Mouse (Mus musculus): ENCODE data around the gene Filip1. TPM values are rescaled to one million over a fixed set of nuclear protein-coding genes. Genes with fewer than 3 reads are reported as not detected.

The Filip1 gene
- total and polyA plus RNA-seq, 2 experiments from 2014 or later, result 5.9 to 9.2 TPM

- ATAC-seq (no peak), DNase-seq (no peak)
- H3K36me3 ChIP-seq (ENCODE audit: insufficient read depth), result no peaks in the 10 kb centered on the region
- TF ChIP-seq CTCF (IDR thresholded peaks at IDR 0.05; ENCODE audit: low read depth), result no peak
- H3K27me3 ChIP-seq (ENCODE audit: insufficient read depth, low read length), result no peaks in the 10 kb centered on the region
- H3K4me2 ChIP-seq (ENCODE audit: low read depth), result no peak overlapping the region
- H3K27ac ChIP-seq (ENCODE audit: low read depth, low read length), result no peak overlapping the region
- H3K9ac ChIP-seq, result no peak overlapping the region
- H3K9me3 ChIP-seq (ENCODE audit: low read length), result no peaks in the 10 kb centered on the region
- H3K4me1 ChIP-seq (ENCODE audit: insufficient read depth), result no peaks in the 10 kb centered on the region
- 92% methylated on average over 1 of the region's 1 CpGs for WGBS
- no peak overlapping the region for H3K4me3 ChIP-seq (ENCODE audit: low read depth, low read length)
These were observed 120.5 kb downstream of the Filip1 start for GRCm38 (mm10) chr9:79892183-79892582.

GRCm38 (mm10) chr9:79890488-79890887, 122.2 kb downstream of the Filip1 start:
- no peak for TF ChIP-seq CTCF (IDR thresholded peaks at IDR 0.05; ENCODE audit: low read depth)
- ATAC-seq, result no peak
- DNase-seq, result no peak
- Histone ChIP-seq H3K4me3 (ENCODE audit: low read depth, low read length) (no peak overlapping the region), H3K4me1 (ENCODE audit: insufficient read depth) (no peaks in the 10 kb centered on the region), H3K27me3 (ENCODE audit: insufficient read depth, low read length) (no peaks in the 10 kb centered on the region), H3K9me3 (ENCODE audit: low read length) (no peaks in the 10 kb centered on the region), H3K4me2 (ENCODE audit: low read depth) (no peak overlapping the region), H3K27ac (ENCODE audit: low read depth, low read length) (no peak overlapping the region), H3K36me3 (ENCODE audit: insufficient read depth) (no peaks in the 10 kb centered on the region), H3K9ac (no peak overlapping the region)
- WGBS, result 6% methylated on average over 4 of the region's 4 CpGs

- no peaks in the 10 kb centered on the region for H3K4me1 ChIP-seq (ENCODE audit: insufficient read depth)
- 88% methylated on average over 6 of the region's 6 CpGs for WGBS
- H3K4me2 ChIP-seq (ENCODE audit: low read depth), result no peak overlapping the region
- H3K27ac ChIP-seq (ENCODE audit: low read depth, low read length), result no peak overlapping the region
- H3K9me3 ChIP-seq (ENCODE audit: low read length), result no peaks in the 10 kb centered on the region
- no peaks in the 10 kb centered on the region for H3K27me3 ChIP-seq (ENCODE audit: insufficient read depth, low read length)
- peak; percentile 22; the same call in 1 of the 2 replicates for TF ChIP-seq CTCF (IDR thresholded peaks at IDR 0.05; ENCODE audit: low read depth)
- no peak overlapping the region for H3K9ac ChIP-seq
- ATAC-seq (peak; percentile 19; the same call in 1 of the 2 replicates), DNase-seq (no peak)
- H3K36me3 ChIP-seq (ENCODE audit: insufficient read depth), result no peaks in the 10 kb centered on the region
- no peak overlapping the region for H3K4me3 ChIP-seq (ENCODE audit: low read depth, low read length)
These were observed 123.5 kb downstream of the Filip1 start for GRCm38 (mm10) chr9:79889132-79889531.

- Histone ChIP-seq H3K9ac (no peak overlapping the region), H3K9me3 (ENCODE audit: low read length) (no peaks in the 10 kb centered on the region), H3K36me3 (ENCODE audit: insufficient read depth) (no peaks in the 10 kb centered on the region), H3K27me3 (ENCODE audit: insufficient read depth, low read length) (no peaks in the 10 kb centered on the region), H3K27ac (ENCODE audit: low read depth, low read length) (no peak overlapping the region), H3K4me2 (ENCODE audit: low read depth) (no peak overlapping the region), H3K4me1 (ENCODE audit: insufficient read depth) (no peaks in the 10 kb centered on the region), H3K4me3 (ENCODE audit: low read depth, low read length) (no peak overlapping the region)
- WGBS, result 55% methylated on average over 11 of the region's 11 CpGs
- peak; percentile 29 for TF ChIP-seq CTCF (IDR thresholded peaks at IDR 0.05; ENCODE audit: low read depth)
- DNase-seq (no peak), ATAC-seq (peak; percentile 64)
These were observed 127.1 kb downstream of the Filip1 start for GRCm38 (mm10) chr9:79885244-79886210.

- Histone ChIP-seq H3K4me1 (ENCODE audit: insufficient read depth) (no peaks in the 10 kb centered on the region), H3K4me2 (ENCODE audit: low read depth) (no peak overlapping the region), H3K9ac (no peak overlapping the region), H3K27me3 (ENCODE audit: insufficient read depth, low read length) (no peaks in the 10 kb centered on the region), H3K4me3 (ENCODE audit: low read depth, low read length) (no peak overlapping the region), H3K9me3 (ENCODE audit: low read length) (no peaks in the 10 kb centered on the region), H3K36me3 (ENCODE audit: insufficient read depth) (no peaks in the 10 kb centered on the region), H3K27ac (ENCODE audit: low read depth, low read length) (no peak overlapping the region)
- ATAC-seq, result no peak
- 83% methylated on average over 2 of the region's 2 CpGs for WGBS
- no peak for DNase-seq
- no peak for TF ChIP-seq CTCF (IDR thresholded peaks at IDR 0.05; ENCODE audit: low read depth)
These were observed 129.5 kb downstream of the Filip1 start for GRCm38 (mm10) chr9:79883139-79883538.

GRCm38 (mm10) chr9:79880031-79880430, 132.6 kb downstream of the Filip1 start:
- no peaks in the 10 kb centered on the region for H3K27me3 ChIP-seq (ENCODE audit: insufficient read depth, low read length)
- no peaks in the 10 kb centered on the region for H3K36me3 ChIP-seq (ENCODE audit: insufficient read depth)
- no peak for TF ChIP-seq CTCF (IDR thresholded peaks at IDR 0.05; ENCODE audit: low read depth)
- no peaks in the 10 kb centered on the region for H3K9me3 ChIP-seq (ENCODE audit: low read length)
- ATAC-seq, result no peak
- no peak for DNase-seq
- H3K27ac ChIP-seq (ENCODE audit: low read depth, low read length), result no peak overlapping the region
- 88% methylated on average over 7 of the region's 7 CpGs for WGBS
- no peak overlapping the region for H3K4me2 ChIP-seq (ENCODE audit: low read depth)
- no peak overlapping the region for H3K9ac ChIP-seq
- H3K4me3 ChIP-seq (ENCODE audit: low read depth, low read length), result no peak overlapping the region
- no peaks in the 10 kb centered on the region; the same call in 1 of the 2 replicates for H3K4me1 ChIP-seq (ENCODE audit: insufficient read depth)

- 0 out of 2 replicates have a peak overlapping the region, but pooled peaks have one; percentile 18 for H3K9ac ChIP-seq
- TF ChIP-seq CTCF (IDR thresholded peaks at IDR 0.05; ENCODE audit: low read depth), result no peak
- ATAC-seq, result peak; percentile 68
These were observed 137.0 kb downstream of the Filip1 start for GRCm38 (mm10) chr9:79875522-79876131.

More at GRCm38 (mm10) chr9:79875522-79876131, 137.0 kb downstream of the Filip1 start:
- H3K27ac ChIP-seq (ENCODE audit: low read depth, low read length), result no peak overlapping the region
- H3K36me3 ChIP-seq (ENCODE audit: insufficient read depth), result no peaks in the 10 kb centered on the region
- no peaks in the 10 kb centered on the region; the same call in 1 of the 2 replicates for H3K4me1 ChIP-seq (ENCODE audit: insufficient read depth)
- 25% methylated on average over 20 of the region's 20 CpGs for WGBS
- H3K4me2 ChIP-seq (ENCODE audit: low read depth), result peak overlapping the region; percentile 43
- DNase-seq, result peak; percentile 30
- no peaks in the 10 kb centered on the region for H3K27me3 ChIP-seq (ENCODE audit: insufficient read depth, low read length)
- no peaks in the 10 kb centered on the region for H3K9me3 ChIP-seq (ENCODE audit: low read length)
- H3K4me3 ChIP-seq (ENCODE audit: low read depth, low read length), result no peak overlapping the region
